Mouse (Mus musculus): Measurements from ENCODE around the gene Siglecf. TPM values are rescaled to one million over a fixed set of nuclear protein-coding genes. Genes with fewer than 3 reads are reported as not detected.
"Not testable (repeated sequence)": the region's sequence is repeated elsewhere in the genome, so short reads cannot be mapped to it uniquely, and the experiment has no call there.

Gene Siglecf
- polyA plus RNA-seq, 1 experiment from 2014 or later = 0.23 TPM

- WGBS = 72% methylated on average over 2 of the region's 2 CpGs
- Histone ChIP-seq H3K9me3 (no peaks in the 10 kb centered on the region), H3K9ac (no peak overlapping the region), H3K27ac (no peak overlapping the region), H3K4me2 (replicated peaks) (no peak overlapping the region), H3K4me3 (no peak overlapping the region), H3K36me3 (no peaks in the 10 kb centered on the region), H3K27me3 (no peaks in the 10 kb centered on the region), H3K4me1 (no peaks in the 10 kb centered on the region)
- no peak for ATAC-seq (ENCODE audit: low FRiP score, low read depth)
Observed at GRCm38 (mm10) chr7:43344020-43344419, 7.1 kb upstream of the Siglecf start.

- Histone ChIP-seq H3K4me3 (no peak overlapping the region), H3K4me2 (replicated peaks) (no peak overlapping the region), H3K9me3 (no peaks in the 10 kb centered on the region), H3K27ac (no peak overlapping the region), H3K36me3 (no peaks in the 10 kb centered on the region), H3K9ac (no peak overlapping the region), H3K4me1 (no peaks in the 10 kb centered on the region), H3K27me3 (no peaks in the 10 kb centered on the region)
- WGBS = 75% methylated on average over 4 of the region's 4 CpGs
- no peak for ATAC-seq (ENCODE audit: low FRiP score, low read depth)
Observed at GRCm38 (mm10) chr7:43344491-43344890, 6.7 kb upstream of the Siglecf start.

- Histone ChIP-seq H3K9me3 (no peaks in the 10 kb centered on the region), H3K27me3 (no peaks in the 10 kb centered on the region), H3K36me3 (no peaks in the 10 kb centered on the region), H3K27ac (no peak overlapping the region), H3K4me3 (no peak overlapping the region), H3K9ac (no peak overlapping the region), H3K4me1 (no peaks in the 10 kb centered on the region), H3K4me2 (replicated peaks) (no peak overlapping the region)
- no peak for ATAC-seq (ENCODE audit: low FRiP score, low read depth)
- 78% methylated on average over 4 of the region's 4 CpGs for WGBS
Observed at GRCm38 (mm10) chr7:43346148-43346547, 5.0 kb upstream of the Siglecf start.

- Histone ChIP-seq H3K4me3 (no peak overlapping the region), H3K9me3 (no peaks in the 10 kb centered on the region), H3K27me3 (no peaks in the 10 kb centered on the region), H3K4me1 (no peaks in the 10 kb centered on the region), H3K27ac (no peak overlapping the region), H3K4me2 (replicated peaks) (no peak overlapping the region), H3K9ac (no peak overlapping the region), H3K36me3 (no peaks in the 10 kb centered on the region)
- 73% methylated on average over 1 of the region's 1 CpGs for WGBS
- no peak for ATAC-seq (ENCODE audit: low FRiP score, low read depth)
Observed at GRCm38 (mm10) chr7:43346571-43346970, 4.6 kb upstream of the Siglecf start.

GRCm38 (mm10) chr7:43349623-43350022 lies 1.5 kb upstream of the Siglecf start:
- H3K4me3 ChIP-seq; H3K9me3 ChIP-seq; H3K4me2 ChIP-seq (replicated peaks); H3K9ac ChIP-seq; H3K27ac ChIP-seq; H3K27me3 ChIP-seq; H3K36me3 ChIP-seq; ATAC-seq (ENCODE audit: low FRiP score, low read depth); H3K4me1 ChIP-seq: not testable (repeated sequence)
- WGBS = 70% methylated on average over 5 of the region's 5 CpGs

- H3K27me3 ChIP-seq = no peaks in the 10 kb centered on the region
- no peaks in the 10 kb centered on the region for H3K9me3 ChIP-seq
- no peak overlapping the region for H3K4me2 ChIP-seq (replicated peaks)
- 71% methylated on average over 4 of the region's 4 CpGs for WGBS
- no peak overlapping the region for H3K27ac ChIP-seq
- no peak for ATAC-seq (ENCODE audit: low FRiP score, low read depth)
- no peak overlapping the region for H3K9ac ChIP-seq
- H3K4me1 ChIP-seq = no peaks in the 10 kb centered on the region
- H3K4me3 ChIP-seq = no peak overlapping the region
- no peaks in the 10 kb centered on the region for H3K36me3 ChIP-seq
Observed at GRCm38 (mm10) chr7:43353118-43353517, 2.0 kb downstream of the Siglecf start.

- WGBS = 93% methylated on average over 4 of the region's 4 CpGs
- H3K4me1 ChIP-seq = no peaks in the 10 kb centered on the region
- no peak overlapping the region for H3K4me3 ChIP-seq
- no peak overlapping the region for H3K9ac ChIP-seq
- no peaks in the 10 kb centered on the region for H3K27me3 ChIP-seq
- no peak overlapping the region for H3K4me2 ChIP-seq (replicated peaks)
- ATAC-seq (ENCODE audit: low FRiP score, low read depth) = no peak
- no peaks in the 10 kb centered on the region for H3K36me3 ChIP-seq
- H3K9me3 ChIP-seq = no peaks in the 10 kb centered on the region
- H3K27ac ChIP-seq = no peak overlapping the region
Observed at GRCm38 (mm10) chr7:43353758-43354157, 2.6 kb downstream of the Siglecf start.

GRCm38 (mm10) chr7:43354893-43355835 lies 4.0 kb downstream of the Siglecf start:
- H3K27me3 ChIP-seq = no peaks in the 10 kb centered on the region

GRCm38 (mm10) chr7:43358556-43358955 lies 7.4 kb downstream of the Siglecf start:
- ATAC-seq (ENCODE audit: low FRiP score, low read depth) = no peak
- H3K36me3 ChIP-seq = no peaks in the 10 kb centered on the region
- no peak overlapping the region for H3K4me2 ChIP-seq (replicated peaks)
- H3K9ac ChIP-seq = no peak overlapping the region
- H3K27me3 ChIP-seq = no peaks in the 10 kb centered on the region
- no peak overlapping the region for H3K4me3 ChIP-seq
- WGBS = 91% methylated on average over 3 of the region's 3 CpGs
- H3K9me3 ChIP-seq = no peaks in the 10 kb centered on the region
- H3K4me1 ChIP-seq = no peaks in the 10 kb centered on the region
- H3K27ac ChIP-seq = no peak overlapping the region

More at GRCm38 (mm10) chr7:43354893-43355835, 4.0 kb downstream of the Siglecf start:
- peak; percentile 88 for ATAC-seq (ENCODE audit: low FRiP score, low read depth)
- Histone ChIP-seq H3K27ac (no peak overlapping the region), H3K9ac (0 out of 2 replicates have a peak overlapping the region, but pooled peaks have one; percentile 25), H3K9me3 (no peaks in the 10 kb centered on the region), H3K4me3 (no peak overlapping the region), H3K4me2 (replicated peaks) (peak overlapping the region; percentile 35), H3K36me3 (no peaks in the 10 kb centered on the region), H3K4me1 (no peaks in the 10 kb centered on the region)
- WGBS = 3% methylated on average over 12 of the region's 12 CpGs

GRCm38 (mm10) chr7:43361442-43361841 lies 10.3 kb downstream of the Siglecf start:
- Histone ChIP-seq H3K9me3 (no peaks in the 10 kb centered on the region), H3K9ac (no peak overlapping the region), H3K4me3 (no peak overlapping the region), H3K27ac (no peak overlapping the region), H3K4me1 (no peaks in the 10 kb centered on the region), H3K4me2 (replicated peaks) (no peak overlapping the region), H3K36me3 (no peaks in the 10 kb centered on the region), H3K27me3 (no peaks in the 10 kb centered on the region)
- no peak for ATAC-seq (ENCODE audit: low FRiP score, low read depth)
- 96% methylated on average over 1 of the region's 1 CpGs for WGBS

- Histone ChIP-seq H3K4me1 (no peaks in the 10 kb centered on the region), H3K9ac (no peak overlapping the region), H3K27ac (no peak overlapping the region), H3K27me3 (no peaks in the 10 kb centered on the region), H3K9me3 (no peaks in the 10 kb centered on the region), H3K4me2 (replicated peaks) (no peak overlapping the region), H3K36me3 (no peaks in the 10 kb centered on the region), H3K4me3 (no peak overlapping the region)
- WGBS = 71% methylated on average over 4 of the region's 4 CpGs
- ATAC-seq (ENCODE audit: low FRiP score, low read depth) = no peak
Observed at GRCm38 (mm10) chr7:43362021-43362420, 10.9 kb downstream of the Siglecf start.

GRCm38 (mm10) chr7:43378226-43378625 lies 27.1 kb downstream of the Siglecf start:
- no peak for ATAC-seq (ENCODE audit: low FRiP score, low read depth)
- 18% methylated on average over 5 of the region's 5 CpGs for WGBS

More at GRCm38 (mm10) chr7:43378226-43378625, 27.1 kb downstream of the Siglecf start:
- Histone ChIP-seq H3K4me2 (replicated peaks) (no peak overlapping the region), H3K27ac (no peak overlapping the region), H3K4me3 (no peak overlapping the region), H3K4me1 (no peaks in the 10 kb centered on the region), H3K36me3 (no peaks in the 10 kb centered on the region), H3K9ac (no peak overlapping the region), H3K27me3 (no peaks in the 10 kb centered on the region), H3K9me3 (no peaks in the 10 kb centered on the region)
